Mouse (Mus musculus) CD4-positive, CD25-positive, alpha-beta regulatory T cell, adult 2 months (primary cell): ENCODE results near the gene Zfp455.

Experiments used
- DNase-seq: peaks from one replicate; pipeline ENCODE4 v3.0.0-alpha.2; 2012; ENCODE audit warnings: low read depth, low spot score

Zfp455 gene

DNA sequence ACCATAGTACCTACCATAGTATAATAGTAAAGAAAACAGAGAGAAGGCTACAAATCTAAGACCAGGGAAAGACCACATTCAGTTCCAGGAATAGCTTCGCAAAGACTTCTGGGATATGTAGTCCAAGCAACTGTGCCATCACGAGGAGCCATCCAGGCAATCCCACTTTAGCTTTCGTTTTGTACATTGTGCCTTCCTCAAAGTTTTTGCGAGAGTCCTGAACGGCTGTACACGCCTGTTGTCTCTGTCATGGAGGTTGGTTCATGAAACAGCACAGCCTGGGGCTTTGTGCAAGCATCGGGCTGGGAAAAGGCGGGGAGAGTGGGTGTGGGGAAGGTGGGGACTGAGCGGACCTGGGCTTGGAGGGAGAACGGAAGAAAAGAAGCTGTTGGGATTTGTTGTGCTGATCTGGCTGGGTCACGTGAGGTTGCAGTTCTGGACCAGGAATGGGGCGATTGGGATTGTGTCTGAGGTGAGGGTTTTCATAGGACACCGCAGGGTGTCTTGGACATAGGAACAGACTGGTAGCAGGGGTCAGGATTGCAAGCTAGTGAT is at the start of gene Zfp455:
Gene Zfp455 (plus strand): TSS at position 167 of the 555 bp plus-strand sequence.
- DNase-seq: peak; percentile 86

DNA sequence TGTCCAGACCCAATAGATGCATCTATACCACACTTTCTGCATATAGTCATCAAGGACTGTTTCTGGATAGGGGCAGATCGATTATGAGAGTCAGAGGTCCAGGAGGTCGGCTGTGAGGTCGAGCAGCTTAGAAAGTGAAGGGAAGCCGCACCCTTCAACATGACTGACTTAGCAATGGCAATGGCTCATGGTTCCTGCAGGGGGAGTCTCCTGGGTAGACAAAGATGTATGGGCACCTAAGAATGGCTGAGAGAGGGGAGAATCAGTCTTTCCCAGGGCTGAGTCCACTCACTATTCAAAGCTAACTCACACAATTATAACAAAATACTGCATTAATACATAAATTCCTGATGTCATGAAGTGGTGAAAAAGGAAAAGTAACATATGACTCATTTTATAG is 28.2 kb upstream of the Zfp455 start:
- peak; percentile 5 for DNase-seq

- peak; percentile 89 for DNase-seq
Measured at GRCm38 (mm10) chr13:67172991-67173722, 21.1 kb upstream of the Zfp455 start, which contains the start of gene Rsl1. TSS of gene Rsl1 (plus strand) at chr13:67173182.

DNA sequence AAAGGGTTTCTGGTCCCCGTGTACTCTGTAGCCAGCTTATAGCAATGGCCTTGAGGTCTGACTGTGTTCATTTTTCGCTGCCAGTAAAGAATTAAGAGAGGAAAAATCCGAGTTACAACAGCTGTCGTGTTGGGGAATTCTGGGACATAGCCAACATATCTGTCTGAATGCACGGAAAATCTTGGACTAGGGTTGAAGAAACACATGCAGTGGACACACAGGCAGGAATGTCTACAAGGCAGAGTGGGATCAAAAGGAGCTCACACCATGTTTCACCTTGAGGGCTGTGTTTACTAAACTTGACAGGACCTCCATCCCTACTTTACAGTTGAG is 20.6 kb upstream of the Zfp455 start:
- no peak for DNase-seq

DNA sequence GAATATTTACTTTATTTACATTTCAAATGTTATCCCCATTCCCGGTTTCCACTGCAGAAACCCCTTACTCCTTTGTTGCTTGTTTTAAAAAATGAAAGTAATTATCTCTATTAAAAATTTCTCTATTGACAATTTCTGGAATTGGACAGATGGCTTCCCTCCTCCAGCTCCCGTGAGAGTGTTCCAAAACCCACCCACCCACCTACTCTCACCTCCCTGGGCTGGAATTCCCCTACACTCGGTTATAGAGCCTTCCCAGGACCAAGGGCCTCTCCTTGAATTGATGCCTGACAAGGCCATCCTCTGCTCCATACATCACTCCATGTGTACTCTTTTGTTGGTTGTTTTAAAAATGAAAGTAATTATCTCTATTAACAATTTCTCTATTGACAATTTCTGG is 7.3 kb downstream of the Zfp455 start:
- DNase-seq: no peak

- peak; percentile 56 for DNase-seq
Measured at GRCm38 (mm10) chr13:67214015-67214607, 19.8 kb downstream of the Zfp455 start.
